Mouse (Mus musculus) midbrain, postnatal 0 days (tissue): ENCODE measurements around the gene Liph. TPM values are rescaled to one million over a fixed set of nuclear protein-coding genes. Genes with fewer than 3 reads are reported as not detected.
"Not testable (repeated sequence)": the region's sequence is repeated elsewhere in the genome, so short reads cannot be mapped to it uniquely, and the experiment has no call there.

Experiments used
- ATAC-seq: fragments of 200-750 bp; cut with Nextera tagmentation; 2 replicates; pipeline ENCODE4 v1.8.0; 2017; ENCODE audit warnings: moderate number of reproducible peaks, mild to moderate bottlenecking, moderate TSS enrichment, moderate library complexity; ENCODE audit not compliant: low FRiP score
- DNase-seq: peaks from one replicate; pipeline ENCODE4 v3.0.0-alpha.2; 2015; ENCODE audit warnings: low spot score
- H3K27ac ChIP-seq: fragments of 300-500 bp; sonication (generic); 2 replicates; pipeline ENCODE4 v1.5.1; 2014; ENCODE audit warnings: low read depth, mild to moderate bottlenecking, low read length, mixed read lengths
- H3K27me3 ChIP-seq: fragments of 300-500 bp; sonication (generic); 2 replicates; pipeline ENCODE4 v1.6.1; 2014; ENCODE audit warnings: low read length, control low read depth, mixed read lengths; ENCODE audit not compliant: insufficient read depth
- H3K36me3 ChIP-seq: fragments of 300-500 bp; sonication (generic); 2 replicates; pipeline ENCODE4 v1.6.1; 2014; ENCODE audit warnings: low read length, control low read depth, mixed read lengths; ENCODE audit not compliant: insufficient read depth
- H3K4me1 ChIP-seq: fragments of 300-500 bp; sonication (generic); 2 replicates; pipeline ENCODE4 v1.6.1; 2014; ENCODE audit warnings: mild to moderate bottlenecking, control low read depth, antibody characterized with exemption, low read length, mixed read lengths; ENCODE audit not compliant: insufficient read depth
- H3K4me2 ChIP-seq: fragments of 300-500 bp; sonication (generic); 2 replicates; pipeline ENCODE4 v1.6.1; 2014; ENCODE audit warnings: low read depth, mild to moderate bottlenecking, low read length, mixed read lengths; ENCODE audit not compliant: poor library complexity, severe bottlenecking
- H3K4me3 ChIP-seq: fragments of 300-500 bp; sonication (generic); 2 replicates; pipeline ENCODE4 v1.5.1; 2014; ENCODE audit warnings: low read depth, mild to moderate bottlenecking, low read length, moderate library complexity
- H3K9ac ChIP-seq: fragments of 300-500 bp; sonication (generic); replicated peaks from 2 replicates; pipeline ENCODE4 v1.6.1; 2014; ENCODE audit warnings: mild to moderate bottlenecking, low read length, moderate library complexity, mixed read lengths; ENCODE audit not compliant: poor library complexity, severe bottlenecking
- H3K9me3 ChIP-seq: fragments of 300-500 bp; sonication (generic); 2 replicates; pipeline ENCODE4 v1.6.1; 2016; ENCODE audit warnings: low read length, control low read depth
- CTCF ChIP-seq: IDR thresholded peaks from 2 replicates; pipeline ENCODE4 v1.5.1; 2016; ENCODE audit warnings: antibody characterized with exemption, mild to moderate bottlenecking
- WGBS: fragments of 180-500 bp; shearing (Covaris S2); extraction: QIAGEN DNeasy Blood & Tissue Kit; methylation state at CpG from one replicate; pipeline ENCODE4 v1.1.7; 2014; 5-methylcytosine and 5-hydroxymethylcytosine counted together
- polyA plus RNA-seq: library from polyadenylated mRNA; unstranded; fragments of >200 nt; fragmentation: Nextera tagmentation; extraction: Ambion mirVana; gene quantifications from 2 replicates; pipeline ENCODE4 v1.2.1, GENCODE M21; 2015
- total RNA-seq: library from RNA; depleted of rRNA; stranded (reverse); fragments of >200 nt; gene quantifications from 2 replicates; pipeline ENCODE4 v1.2.3, GENCODE M21; 2014

Liph gene
- total and polyA plus RNA-seq, 2 experiments from 2014 or later = 0.89 to 1.3 TPM

DNA sequence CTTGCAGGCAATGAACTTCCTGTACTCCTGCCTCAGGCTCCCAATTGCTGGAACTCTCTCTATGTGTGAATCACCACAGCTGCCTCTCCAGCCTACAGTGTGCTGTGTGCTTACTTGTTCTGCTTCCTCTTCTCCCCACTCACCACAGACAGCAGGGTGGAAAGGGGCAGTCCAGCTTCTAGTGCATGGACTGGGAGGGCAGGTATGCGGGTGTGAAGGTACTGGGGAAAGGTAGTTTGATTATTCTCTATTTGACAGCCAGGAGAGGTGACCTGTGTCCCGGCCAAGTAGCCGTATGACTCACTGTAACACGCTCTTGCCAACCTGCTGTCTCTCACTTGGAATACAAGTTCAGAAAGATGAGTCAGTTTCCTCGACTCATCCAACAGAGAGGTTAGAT is 2.6 kb upstream of the Liph start:
- Histone ChIP-seq H3K27ac (no peak overlapping the region), H3K9me3 (no peaks in the 10 kb centered on the region), H3K4me3 (no peak overlapping the region), H3K27me3 (no peaks in the 10 kb centered on the region), H3K36me3 (no peaks in the 10 kb centered on the region), H3K4me1 (no peaks in the 10 kb centered on the region), H3K9ac (no peak overlapping the region), H3K4me2 (no peak overlapping the region)
- DNase-seq (no peak), ATAC-seq (no peak)
- TF ChIP-seq CTCF = no peak
- 84% methylated on average over 5 of the region's 5 CpGs for WGBS

- no peak for ATAC-seq
Measured at GRCm38 (mm10) chr16:21996881-21997641, 1.6 kb upstream of the Liph start.

DNA sequence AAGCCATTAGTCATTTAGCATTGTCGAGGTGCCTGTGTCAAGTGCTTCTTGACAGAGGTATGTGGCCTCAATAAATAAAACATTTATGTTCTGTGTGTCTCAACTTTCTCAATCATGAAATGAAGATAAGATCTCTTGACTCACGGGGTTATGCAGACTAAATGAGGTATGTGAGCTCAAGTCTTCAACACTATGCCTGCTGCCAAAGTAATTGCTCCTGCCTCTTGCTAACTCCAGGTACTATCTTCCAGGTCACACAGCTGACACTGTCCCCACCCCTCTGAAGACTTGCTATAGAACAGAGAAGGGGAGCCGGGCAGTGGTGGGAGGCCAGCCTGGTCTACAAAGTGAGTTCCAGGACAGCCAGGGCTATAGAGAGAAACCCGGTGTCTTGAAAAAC is 939 bp upstream of the Liph start:
- no peaks in the 10 kb centered on the region for H3K9me3 ChIP-seq
- no peak overlapping the region for H3K4me2 ChIP-seq
- TF ChIP-seq CTCF = no peak
- ATAC-seq (no peak), DNase-seq (no peak)
- H3K4me1 ChIP-seq = no peaks in the 10 kb centered on the region
- no peaks in the 10 kb centered on the region for H3K27me3 ChIP-seq
- no peaks in the 10 kb centered on the region for H3K36me3 ChIP-seq
- H3K9ac ChIP-seq = no peak overlapping the region
- no peak overlapping the region for H3K4me3 ChIP-seq
- H3K27ac ChIP-seq = no peak overlapping the region
- WGBS = 72% methylated on average over 4 of the region's 4 CpGs

More at GRCm38 (mm10) chr16:21996881-21997641, 1.6 kb upstream of the Liph start:
- H3K9me3 ChIP-seq = no peaks in the 10 kb centered on the region
- no peak overlapping the region for H3K27ac ChIP-seq
- WGBS = 72% methylated on average over 5 of the region's 5 CpGs
- no peak for DNase-seq
- no peaks in the 10 kb centered on the region for H3K27me3 ChIP-seq
- no peaks in the 10 kb centered on the region for H3K36me3 ChIP-seq
- H3K4me1 ChIP-seq = no peaks in the 10 kb centered on the region
- no peak for TF ChIP-seq CTCF
- H3K4me3 ChIP-seq = no peak overlapping the region
- H3K9ac ChIP-seq = no peak overlapping the region
- no peak overlapping the region for H3K4me2 ChIP-seq

DNA sequence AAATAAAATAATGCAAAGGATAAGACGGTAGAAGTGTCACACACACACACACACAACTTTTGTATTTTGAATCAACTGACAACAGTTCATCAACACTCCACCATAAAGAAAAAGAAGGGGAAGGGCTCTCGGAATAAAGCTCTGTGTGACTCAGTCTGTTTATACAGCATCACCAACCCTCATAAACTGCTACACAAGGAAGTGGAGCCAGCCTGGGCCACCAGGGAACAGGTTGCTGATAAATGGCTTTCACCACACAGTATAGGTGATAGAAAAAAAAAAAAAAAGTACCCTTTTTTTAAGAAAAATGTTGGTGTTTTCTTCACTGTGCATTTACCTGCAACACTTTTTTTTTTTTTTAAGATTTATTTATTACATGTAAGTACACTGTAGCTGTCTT is 3.7 kb downstream of the Liph start:
- no peak overlapping the region for H3K27ac ChIP-seq
- 89% methylated on average over 2 of the region's 2 CpGs for WGBS
- DNase-seq = no peak
- no peaks in the 10 kb centered on the region for H3K4me1 ChIP-seq
- H3K36me3 ChIP-seq = no peaks in the 10 kb centered on the region
- TF ChIP-seq CTCF = no peak
- H3K4me2 ChIP-seq = no peak overlapping the region
- no peak overlapping the region for H3K9ac ChIP-seq
- no peaks in the 10 kb centered on the region for H3K27me3 ChIP-seq
- H3K4me3 ChIP-seq = no peak overlapping the region
- ATAC-seq = no peak
- H3K9me3 ChIP-seq = no peaks in the 10 kb centered on the region

DNA sequence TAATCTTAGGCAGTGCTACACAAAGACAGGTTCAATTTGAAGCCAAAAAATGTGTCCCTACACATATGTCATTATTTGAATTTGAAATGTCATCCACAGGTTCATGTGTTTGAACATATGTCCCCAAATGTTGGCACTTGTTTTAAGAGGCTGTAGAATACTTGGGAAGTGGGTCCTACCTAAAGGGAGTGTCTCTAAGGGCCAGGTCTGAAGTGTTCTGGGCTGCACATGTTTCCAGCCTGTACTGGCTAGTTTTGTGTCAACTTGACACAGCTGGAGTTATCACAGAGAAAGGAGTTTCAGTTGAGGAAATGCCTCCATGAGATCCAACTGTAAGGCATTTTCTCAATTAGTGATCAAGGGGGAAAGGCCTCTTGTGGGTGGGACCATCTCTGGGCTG is 4.6 kb downstream of the Liph start:
- not testable (repeated sequence) for H3K27me3 ChIP-seq, H3K27ac ChIP-seq, H3K4me3 ChIP-seq, ATAC-seq, H3K9me3 ChIP-seq, H3K36me3 ChIP-seq, H3K4me1 ChIP-seq, DNase-seq, H3K9ac ChIP-seq, H3K4me2 ChIP-seq

GRCm38 (mm10) chr16:21987956-21988355 is 7.5 kb downstream of the Liph start:
- 82% methylated on average over 5 of the region's 5 CpGs for WGBS
- Histone ChIP-seq H3K9ac (no peak overlapping the region), H3K4me1 (no peaks in the 10 kb centered on the region), H3K36me3 (no peaks in the 10 kb centered on the region), H3K9me3 (no peaks in the 10 kb centered on the region), H3K4me2 (no peak overlapping the region), H3K27me3 (no peaks in the 10 kb centered on the region), H3K27ac (no peak overlapping the region), H3K4me3 (no peak overlapping the region)
- no peak for TF ChIP-seq CTCF
- DNase-seq (no peak), ATAC-seq (no peak)
